Mouse (Mus musculus): ENCODE measurements around the gene Scube1. TPM values are rescaled to one million over a fixed set of nuclear protein-coding genes. Genes with fewer than 3 reads are reported as not detected.
A peak's percentile ranks its signal among the peaks of the same experiment; 100 is the strongest.

The Scube1 gene
- polyA plus RNA-seq, 1 experiment = 6.3 TPM

GRCm38 (mm10) chr15:83606216-83606615 is 118.6 kb downstream of the Scube1 start:
- H3K4me1 ChIP-seq (ENCODE audit: control insufficient read depth, insufficient read depth, low read length) = no peaks in the 10 kb centered on the region
- no peak overlapping the region for H3K4me3 ChIP-seq (ENCODE audit: insufficient read depth, low read length)
- H3K27ac ChIP-seq (ENCODE audit: insufficient read depth, low read length) = no peak overlapping the region
- no peak for TF ChIP-seq POLR2A (IDR thresholded peaks at IDR 0.05; ENCODE audit: low read depth, low read length)
- TF ChIP-seq CTCF (IDR thresholded peaks at IDR 0.05; ENCODE audit: borderline replicate concordance, insufficient read depth, low read length) = no peak

GRCm38 (mm10) chr15:83603426-83603825 is 121.4 kb downstream of the Scube1 start:
- TF ChIP-seq CTCF (IDR thresholded peaks at IDR 0.05; ENCODE audit: borderline replicate concordance, insufficient read depth, low read length) = no peak
- no peak for TF ChIP-seq POLR2A (IDR thresholded peaks at IDR 0.05; ENCODE audit: low read depth, low read length)
- H3K4me1 ChIP-seq (ENCODE audit: control insufficient read depth, insufficient read depth, low read length) = no peaks in the 10 kb centered on the region
- H3K27ac ChIP-seq (ENCODE audit: insufficient read depth, low read length) = no peak overlapping the region
- no peak overlapping the region for H3K4me3 ChIP-seq (ENCODE audit: insufficient read depth, low read length)

GRCm38 (mm10) chr15:83603046-83603396 is 121.8 kb downstream of the Scube1 start:
- no peak for TF ChIP-seq CTCF (IDR thresholded peaks at IDR 0.05; ENCODE audit: borderline replicate concordance, insufficient read depth, low read length)
- Histone ChIP-seq H3K27ac (ENCODE audit: insufficient read depth, low read length) (no peak overlapping the region), H3K4me1 (ENCODE audit: control insufficient read depth, insufficient read depth, low read length) (no peaks in the 10 kb centered on the region), H3K4me3 (ENCODE audit: insufficient read depth, low read length) (no peak overlapping the region)

DNA sequence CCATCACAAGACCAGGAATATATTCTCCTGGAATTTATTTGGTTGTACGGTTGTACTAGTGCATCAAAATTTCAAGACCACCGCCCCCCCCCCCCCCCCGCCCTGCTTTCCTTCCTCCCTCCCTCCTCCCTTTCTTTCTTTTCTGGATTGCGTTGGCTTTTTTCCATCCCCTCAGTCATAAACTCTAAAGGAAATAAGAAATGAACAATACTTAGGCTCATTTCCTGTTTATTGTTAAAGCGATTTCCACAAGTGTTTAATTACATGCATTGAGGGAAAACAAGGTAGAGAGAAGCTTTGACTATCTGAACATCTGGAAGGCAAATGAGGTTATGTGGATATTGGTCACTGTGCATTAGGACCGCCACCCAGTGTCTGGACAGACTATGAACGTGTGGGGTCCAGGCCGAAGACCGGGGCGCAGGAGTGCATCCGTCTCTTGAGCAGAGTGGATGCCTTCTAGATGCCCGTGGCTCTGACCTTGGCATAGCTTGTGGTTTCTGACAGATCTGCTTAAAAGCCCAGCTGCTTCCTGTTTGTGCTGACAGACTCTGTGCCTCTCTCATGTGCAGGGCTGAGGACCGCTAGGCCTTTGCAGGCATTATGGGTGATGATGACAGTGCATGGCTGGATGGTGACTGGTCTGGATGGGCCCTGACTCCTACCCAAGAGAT is 122.3 kb downstream of the Scube1 start:
- Histone ChIP-seq H3K4me3 (ENCODE audit: insufficient read depth, low read length) (no peak overlapping the region), H3K27ac (ENCODE audit: insufficient read depth, low read length) (no peak overlapping the region), H3K4me1 (ENCODE audit: control insufficient read depth, insufficient read depth, low read length) (no peaks in the 10 kb centered on the region)
- TF ChIP-seq CTCF (IDR thresholded peaks at IDR 0.05; ENCODE audit: borderline replicate concordance, insufficient read depth, low read length) (no peak), POLR2A (IDR thresholded peaks at IDR 0.05; ENCODE audit: low read depth, low read length) (no peak)

DNA sequence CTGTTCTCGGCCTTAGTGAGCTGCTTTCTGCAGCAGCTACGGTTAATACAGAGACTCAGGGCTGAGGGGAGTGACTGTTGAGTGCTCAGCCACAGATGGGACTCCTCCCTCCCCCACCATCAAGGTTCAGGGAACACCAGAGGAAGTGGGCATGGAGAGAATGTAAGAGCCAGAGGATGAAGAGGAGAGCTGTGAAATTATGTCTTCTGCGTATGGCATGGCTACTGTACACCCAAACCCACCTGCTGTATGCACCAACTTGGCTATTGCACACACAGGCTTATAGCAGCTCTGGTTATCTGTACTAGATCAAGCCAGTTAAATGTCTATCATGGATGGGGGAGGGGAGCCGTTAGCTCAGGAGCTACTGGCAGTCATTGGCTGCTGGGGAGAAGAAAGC is 123.6 kb downstream of the Scube1 start:
- no peak for TF ChIP-seq POLR2A (IDR thresholded peaks at IDR 0.05; ENCODE audit: low read depth, low read length)
- TF ChIP-seq CTCF (IDR thresholded peaks at IDR 0.05; ENCODE audit: borderline replicate concordance, insufficient read depth, low read length) = no peak
- H3K4me1 ChIP-seq (ENCODE audit: control insufficient read depth, insufficient read depth, low read length) = no peaks in the 10 kb centered on the region
- H3K27ac ChIP-seq (ENCODE audit: insufficient read depth, low read length) = no peak overlapping the region
- H3K4me3 ChIP-seq (ENCODE audit: insufficient read depth, low read length) = no peak overlapping the region

GRCm38 (mm10) chr15:83596833-83597232 is 128.0 kb downstream of the Scube1 start:
- peaks cover 3% of the 10 kb centered on the region for H3K4me1 ChIP-seq (ENCODE audit: control insufficient read depth, insufficient read depth, low read length)
- H3K27ac ChIP-seq (ENCODE audit: insufficient read depth, low read length) = no peak overlapping the region
- no peak for TF ChIP-seq CTCF (IDR thresholded peaks at IDR 0.05; ENCODE audit: borderline replicate concordance, insufficient read depth, low read length)
- no peak for TF ChIP-seq POLR2A (IDR thresholded peaks at IDR 0.05; ENCODE audit: low read depth, low read length)

GRCm38 (mm10) chr15:83595364-83595711 is 129.5 kb downstream of the Scube1 start:
- peak overlapping the region; percentile 40 for H3K4me3 ChIP-seq (ENCODE audit: insufficient read depth, low read length)
- TF ChIP-seq CTCF (IDR thresholded peaks at IDR 0.05; ENCODE audit: borderline replicate concordance, insufficient read depth, low read length) (no peak), POLR2A (IDR thresholded peaks at IDR 0.05; ENCODE audit: low read depth, low read length) (no peak)
- peaks cover 3% of the 10 kb centered on the region for H3K4me1 ChIP-seq (ENCODE audit: control insufficient read depth, insufficient read depth, low read length)
- H3K27ac ChIP-seq (ENCODE audit: insufficient read depth, low read length) = no peak overlapping the region

More at GRCm38 (mm10) chr15:83596833-83597232, 128.0 kb downstream of the Scube1 start:
- no peak overlapping the region for H3K4me3 ChIP-seq (ENCODE audit: insufficient read depth, low read length)

DNA sequence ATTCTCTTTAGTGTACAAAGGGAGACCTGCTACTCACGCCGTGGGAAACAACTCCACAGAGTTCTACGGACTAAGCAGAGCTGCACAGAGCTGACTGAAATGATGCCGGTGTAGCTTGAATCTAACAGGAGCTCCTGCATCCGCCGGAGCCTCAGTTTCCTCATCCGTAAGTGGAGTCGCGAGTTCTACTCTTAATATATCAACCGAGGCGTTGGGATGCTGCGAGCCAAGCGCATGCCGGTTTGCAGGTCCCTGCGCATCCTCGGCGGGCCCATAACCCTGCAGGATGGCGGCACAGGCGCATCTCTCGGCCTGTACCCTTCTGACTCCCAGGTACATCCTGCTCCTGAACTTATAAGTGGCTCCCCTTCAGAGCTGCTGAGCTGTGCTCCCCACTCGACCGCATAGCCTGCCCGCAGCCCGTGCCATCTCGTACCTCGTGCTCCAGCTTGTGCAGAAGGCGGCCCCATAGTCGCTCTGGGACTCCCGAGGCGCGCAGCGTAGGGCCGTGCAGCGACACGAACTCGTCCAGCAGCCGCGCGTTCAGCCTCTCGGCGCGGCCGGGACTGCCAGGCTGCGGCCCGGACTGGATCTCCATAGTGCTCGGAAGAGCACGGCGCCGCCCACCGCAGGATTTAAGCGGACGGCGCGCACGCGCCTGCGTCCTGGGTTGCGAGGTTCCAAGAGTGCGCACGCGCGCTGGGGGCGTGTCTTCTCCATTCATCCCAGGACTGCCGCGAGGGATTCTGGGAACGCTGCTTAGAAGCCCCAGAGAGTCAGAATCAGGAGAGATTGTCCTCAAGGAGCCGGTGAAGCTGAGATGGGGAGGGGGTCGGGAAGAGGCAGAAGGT is 130.1 kb downstream of the Scube1 start, which contains the start of gene Ttll12:
Gene Ttll12, minus strand, starts transcription at position 645 of the 851 bp plus-strand sequence.
- H3K4me3 ChIP-seq (ENCODE audit: insufficient read depth, low read length) = peak within 1 kb of the TSS; percentile 93
- peak within 1 kb of the TSS; percentile 34; the same call in 1 of the 2 replicates for H3K27ac ChIP-seq (ENCODE audit: insufficient read depth, low read length)
- TF ChIP-seq POLR2A (IDR thresholded peaks at IDR 0.05; ENCODE audit: low read depth, low read length) (peak; percentile 83), CTCF (IDR thresholded peaks at IDR 0.05; ENCODE audit: borderline replicate concordance, insufficient read depth, low read length) (no peak)
- H3K4me1 ChIP-seq (ENCODE audit: control insufficient read depth, insufficient read depth, low read length) = peaks cover 3% of the 10 kb centered on the region

- Histone ChIP-seq H3K27ac (ENCODE audit: insufficient read depth, low read length) (peak overlapping the region; percentile 34; the same call in 1 of the 2 replicates), H3K4me1 (ENCODE audit: control insufficient read depth, insufficient read depth, low read length) (peaks cover 3% of the 10 kb centered on the region), H3K4me3 (ENCODE audit: insufficient read depth, low read length) (peak overlapping the region; percentile 93)
- TF ChIP-seq POLR2A (IDR thresholded peaks at IDR 0.05; ENCODE audit: low read depth, low read length) (peak; percentile 47), CTCF (IDR thresholded peaks at IDR 0.05; ENCODE audit: borderline replicate concordance, insufficient read depth, low read length) (no peak)
These were observed 130.9 kb downstream of the Scube1 start for GRCm38 (mm10) chr15:83593702-83594512.

All from embryonic fibroblast, embryonic 13.5 days (primary cell).